Mouse (Mus musculus): ENCODE measurements around the gene Vmn1r227. TPM values are rescaled to one million over a fixed set of nuclear protein-coding genes. Genes with fewer than 3 reads are reported as not detected.

The Vmn1r227 gene
- total RNA-seq (2014; rRNA removed) (not detected in 2 replicates), polyA plus RNA-seq (2015; fragmentation: Nextera tagmentation; extraction: Ambion mirVana) (not detected in 2 replicates)

GRCm38 (mm10) chr17:20729543-20729942 is at the start of gene Vmn1r227:
Vmn1r227 (plus strand) TSS chr17:20729843.
- no peaks in the 10 kb centered on the region for H3K9me3 ChIP-seq (ENCODE audit: low read length)
- no peak within 1 kb of the TSS for H3K9ac ChIP-seq
- TF ChIP-seq CTCF (IDR thresholded peaks at IDR 0.05; ENCODE audit: low read depth) = no peak
- no peak within 1 kb of the TSS for H3K4me3 ChIP-seq (ENCODE audit: low read depth, low read length)
- WGBS = 38% methylated on average over 1 of the region's 1 CpGs
- H3K4me1 ChIP-seq (ENCODE audit: insufficient read depth) = no peaks in the 10 kb centered on the region
- H3K27ac ChIP-seq (ENCODE audit: low read depth, low read length) = no peak within 1 kb of the TSS
- H3K4me2 ChIP-seq (ENCODE audit: low read depth) = no peak within 1 kb of the TSS
- no peaks in the 10 kb centered on the region for H3K27me3 ChIP-seq (ENCODE audit: insufficient read depth, low read length)
- DNase-seq (no peak), ATAC-seq (no peak)
- H3K36me3 ChIP-seq (ENCODE audit: insufficient read depth) = no peaks in the 10 kb centered on the region

- H3K4me1 ChIP-seq (ENCODE audit: insufficient read depth) = no peaks in the 10 kb centered on the region
- H3K4me2 ChIP-seq (ENCODE audit: low read depth) = no peak within 1 kb of the TSS
- H3K27ac ChIP-seq (ENCODE audit: low read depth, low read length) = no peak within 1 kb of the TSS
- no peaks in the 10 kb centered on the region for H3K36me3 ChIP-seq (ENCODE audit: insufficient read depth)
- H3K27me3 ChIP-seq (ENCODE audit: insufficient read depth, low read length) = no peaks in the 10 kb centered on the region
- ATAC-seq = no peak
- no peak within 1 kb of the TSS for H3K9ac ChIP-seq
- no peak for DNase-seq
- 0 out of 2 replicates have a peak, but pooled peaks cover 12% of the 10 kb centered on the region for H3K9me3 ChIP-seq (ENCODE audit: low read length)
- no peak for TF ChIP-seq CTCF (IDR thresholded peaks at IDR 0.05; ENCODE audit: low read depth)
- no peak within 1 kb of the TSS for H3K4me3 ChIP-seq (ENCODE audit: low read depth, low read length)
These were observed 47.1 kb upstream of the Vmn1r227 start, which contains the start of gene Vmn1r226 for GRCm38 (mm10) chr17:20682543-20682942. Vmn1r226 (plus strand) TSS chr17:20682843.

- no peak within 1 kb of the TSS for H3K4me3 ChIP-seq (ENCODE audit: low read depth, low read length)
- ATAC-seq (no peak), DNase-seq (no peak)
- H3K9ac ChIP-seq = no peak within 1 kb of the TSS
- H3K4me1 ChIP-seq (ENCODE audit: insufficient read depth) = no peaks in the 10 kb centered on the region
- no peak within 1 kb of the TSS for H3K4me2 ChIP-seq (ENCODE audit: low read depth)
- no peaks in the 10 kb centered on the region; the same call in 1 of the 2 replicates for H3K9me3 ChIP-seq (ENCODE audit: low read length)
- H3K36me3 ChIP-seq (ENCODE audit: insufficient read depth) = no peaks in the 10 kb centered on the region
- H3K27me3 ChIP-seq (ENCODE audit: insufficient read depth, low read length) = no peaks in the 10 kb centered on the region
- TF ChIP-seq CTCF (IDR thresholded peaks at IDR 0.05; ENCODE audit: low read depth) = no peak
- H3K27ac ChIP-seq (ENCODE audit: low read depth, low read length) = no peak within 1 kb of the TSS
These were observed 56.4 kb downstream of the Vmn1r227 start, which contains the start of gene Vmn1r228 for GRCm38 (mm10) chr17:20786057-20786456. Vmn1r228 (minus strand) TSS chr17:20786157.

Other genes with a start within 250 kb of the Vmn1r227 start
- gene Vmn2r108, start 248.5 kb upstream of the Vmn1r227 start, total RNA-seq (2014; rRNA removed) = not detected in 2 replicates
- not detected in 2 replicates for gene Vmn2r108, start 248.5 kb upstream of the Vmn1r227 start, polyA plus RNA-seq (2015; fragmentation: Nextera tagmentation; extraction: Ambion mirVana)
- not detected in 2 replicates for gene Vmn1r225, start 231.7 kb upstream of the Vmn1r227 start, total RNA-seq (2014; rRNA removed)
- gene Vmn1r225, start 231.7 kb upstream of the Vmn1r227 start, polyA plus RNA-seq (2015; fragmentation: Nextera tagmentation; extraction: Ambion mirVana) = not detected in 2 replicates
- not detected in 2 replicates for gene Vmn2r109, start 165.1 kb upstream of the Vmn1r227 start, total RNA-seq (2014; rRNA removed)
- gene Vmn2r109, start 165.1 kb upstream of the Vmn1r227 start, polyA plus RNA-seq (2015; fragmentation: Nextera tagmentation; extraction: Ambion mirVana) = not detected in 2 replicates
- not detected in 2 replicates for gene Vmn2r110, start 133.4 kb upstream of the Vmn1r227 start, total RNA-seq (2014; rRNA removed)
- gene Vmn2r110, start 133.4 kb upstream of the Vmn1r227 start, polyA plus RNA-seq (2015; fragmentation: Nextera tagmentation; extraction: Ambion mirVana) = 0.03 TPM in 1 of 2 replicates, not detected in the other
- not detected in 2 replicates for gene Fpr-rs3, start 105.0 kb upstream of the Vmn1r227 start, total RNA-seq (2014; rRNA removed)
- gene Fpr-rs3, start 105.0 kb upstream of the Vmn1r227 start, polyA plus RNA-seq (2015; fragmentation: Nextera tagmentation; extraction: Ambion mirVana) = not detected in 2 replicates
- not detected in 2 replicates for gene Vmn1r226, start 47.0 kb upstream of the Vmn1r227 start, total RNA-seq (2014; rRNA removed)
- gene Vmn1r226, start 47.0 kb upstream of the Vmn1r227 start, polyA plus RNA-seq (2015; fragmentation: Nextera tagmentation; extraction: Ambion mirVana) = not detected in 2 replicates
- not detected in 2 replicates for gene Vmn1r228, start 56.3 kb downstream of the Vmn1r227 start, total RNA-seq (2014; rRNA removed)
- not detected in 2 replicates for gene Vmn1r228, start 56.3 kb downstream of the Vmn1r227 start, polyA plus RNA-seq (2015; fragmentation: Nextera tagmentation; extraction: Ambion mirVana)
- not detected in 2 replicates for gene Vmn1r229, start 81.7 kb downstream of the Vmn1r227 start, total RNA-seq (2014; rRNA removed)
- gene Vmn1r229, start 81.7 kb downstream of the Vmn1r227 start, polyA plus RNA-seq (2015; fragmentation: Nextera tagmentation; extraction: Ambion mirVana) = not detected in 2 replicates
- not detected in 2 replicates for gene Vmn1r230, start 110.6 kb downstream of the Vmn1r227 start, total RNA-seq (2014; rRNA removed)
- not detected in 2 replicates for gene Vmn1r230, start 110.6 kb downstream of the Vmn1r227 start, polyA plus RNA-seq (2015; fragmentation: Nextera tagmentation; extraction: Ambion mirVana)
- gene Vmn1r231, start 175.2 kb downstream of the Vmn1r227 start, total RNA-seq (2014; rRNA removed) = not detected in 2 replicates
- not detected in 2 replicates for gene Vmn1r231, start 175.2 kb downstream of the Vmn1r227 start, polyA plus RNA-seq (2015; fragmentation: Nextera tagmentation; extraction: Ambion mirVana)
- gene Vmn1r232, start 189.9 kb downstream of the Vmn1r227 start, total RNA-seq (2014; rRNA removed) = not detected in 2 replicates
- not detected in 2 replicates for gene Vmn1r232, start 189.9 kb downstream of the Vmn1r227 start, polyA plus RNA-seq (2015; fragmentation: Nextera tagmentation; extraction: Ambion mirVana)
- gene Ppp2r1a, start 215.5 kb downstream of the Vmn1r227 start, total RNA-seq (2014; rRNA removed) = 628 and 654 TPM in 2 replicates
- 717 and 789 TPM in 2 replicates for gene Ppp2r1a, start 215.5 kb downstream of the Vmn1r227 start, polyA plus RNA-seq (2015; fragmentation: Nextera tagmentation; extraction: Ambion mirVana)

All from forebrain, postnatal 0 days (tissue).